Mouse (Mus musculus): ENCODE measurements around the gene Mog.
"Not testable (repeated sequence)": the region's sequence is repeated elsewhere in the genome, so short reads cannot be mapped to it uniquely, and the experiment has no call there.

Mog gene

DNA sequence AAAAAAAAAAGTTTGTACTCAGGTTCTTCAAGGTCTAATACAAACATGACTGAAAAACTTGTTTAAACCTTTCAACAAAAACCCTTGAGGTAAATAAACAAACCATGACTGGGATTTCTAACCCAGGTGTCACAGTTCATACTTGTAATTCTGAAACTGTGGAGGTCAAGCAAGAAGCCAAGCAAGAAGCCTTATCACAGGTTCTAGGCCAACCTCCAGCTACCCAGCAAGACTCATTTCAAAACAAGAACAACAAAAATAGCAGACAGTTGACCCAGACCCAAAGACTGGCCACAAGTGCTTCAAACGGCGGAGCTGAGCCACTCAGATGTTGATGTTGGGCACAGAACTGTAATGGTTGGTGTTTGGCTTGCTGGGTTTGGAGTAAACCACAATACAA, 28.7 kb downstream of the Mog start:
- CTCF ChIA-PET = no interaction called here

DNA sequence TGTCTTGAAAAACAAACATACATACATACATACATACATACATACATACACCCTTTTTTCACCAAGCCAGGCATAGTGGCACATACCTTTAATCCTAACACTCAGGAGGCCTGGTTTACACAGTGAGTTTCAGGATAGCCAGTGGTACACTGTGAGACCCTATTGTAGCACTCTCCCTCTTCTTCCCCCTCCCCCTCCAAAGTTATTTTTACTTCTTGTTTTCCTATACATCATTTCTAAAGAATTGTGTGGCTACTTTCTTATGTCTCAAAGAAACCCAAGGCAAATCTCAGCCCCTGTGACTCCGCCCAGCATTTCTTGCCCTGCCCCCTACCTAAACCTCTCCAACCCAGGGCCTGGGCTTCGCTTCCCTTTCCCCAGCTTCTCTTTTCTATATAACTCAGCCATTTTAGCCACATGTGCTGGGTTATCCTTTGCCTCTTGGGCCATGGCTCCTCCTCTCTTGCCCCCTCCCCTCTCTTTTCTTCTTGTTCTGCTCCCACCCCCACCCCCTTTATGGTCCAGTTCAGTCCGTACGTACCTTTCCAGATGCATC, 29.4 kb downstream of the Mog start:
- CTCF ChIA-PET = interaction anchor here (0.8 kb wide), 1 partner anchor 14 kb away, joined by 4 read pairs; no protein-coding TSS in a partner anchor

- CTCF ChIA-PET = no interaction called here
Observed at GRCm38 (mm10) chr17:36992336-36993104, 30.7 kb downstream of the Mog start.

GRCm38 (mm10) chr17:36990630-36991029, 32.6 kb downstream of the Mog start:
- CTCF ChIA-PET = not testable (repeated sequence)

- CTCF ChIA-PET = interaction anchor here (0.5 kb wide), 1 partner anchor 40 kb away, joined by 4 read pairs; no protein-coding TSS in a partner anchor
Observed at GRCm38 (mm10) chr17:36989437-36989836, 33.8 kb downstream of the Mog start, which contains the start of gene H2-M5. Gene H2-M5, minus strand, starts transcription at chr17:36989537.

- CTCF ChIA-PET = no interaction called here
Observed at GRCm38 (mm10) chr17:36988475-36988874, 34.7 kb downstream of the Mog start.

DNA sequence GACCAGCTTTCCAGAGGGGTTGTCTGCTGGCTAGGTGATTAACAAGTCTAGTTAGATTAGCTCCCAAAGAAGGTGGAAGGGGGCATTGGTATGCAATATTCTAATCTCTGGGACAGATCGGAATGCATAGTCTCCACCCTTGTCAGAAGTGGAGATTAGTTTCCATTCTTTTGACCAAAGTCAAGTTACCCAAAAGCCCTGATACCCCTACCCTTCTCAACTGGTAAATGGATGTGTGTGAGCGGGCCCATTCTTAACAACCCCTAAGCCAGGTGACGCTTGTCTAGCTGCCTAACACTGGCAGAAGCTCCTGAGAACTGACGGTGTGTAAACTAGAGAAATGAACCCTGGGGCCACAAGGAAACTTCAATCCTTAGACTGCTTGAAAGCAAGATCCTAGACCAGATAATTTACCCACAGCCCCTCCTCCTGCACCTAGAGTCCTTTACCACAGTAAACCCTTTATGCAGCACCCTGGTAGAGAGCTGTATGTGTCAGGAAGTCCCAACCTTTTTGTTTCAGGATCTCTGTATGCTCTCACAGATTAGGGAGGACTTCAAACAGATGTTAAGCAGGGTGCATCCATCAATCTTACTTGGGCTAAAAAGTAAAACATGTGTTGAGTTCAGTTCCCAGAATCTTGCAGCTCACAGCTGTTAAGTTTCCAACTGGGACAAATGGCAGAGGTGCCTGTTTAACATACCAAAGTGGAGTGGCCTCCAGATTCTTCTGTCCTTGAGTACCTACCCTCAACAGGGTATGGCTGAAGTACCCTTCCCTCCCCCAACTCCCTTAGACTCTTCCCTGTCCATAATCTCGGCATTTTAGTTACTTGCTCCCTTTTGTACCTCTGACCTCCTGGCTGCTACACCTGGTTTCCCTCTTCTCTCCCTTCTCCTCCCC, 40.7 kb downstream of the Mog start:
- CTCF ChIA-PET = no interaction called here

GRCm38 (mm10) chr17:36981845-36982244, 41.4 kb downstream of the Mog start:
- CTCF ChIA-PET = no interaction called here

GRCm38 (mm10) chr17:36981221-36981813, 41.9 kb downstream of the Mog start, which contains the start of gene 2410137M14Rik:
Gene 2410137M14Rik, minus strand, starts transcription at chr17:36981237.
- CTCF ChIA-PET = no interaction called here

GRCm38 (mm10) chr17:36973271-36973787, 49.9 kb downstream of the Mog start:
- CTCF ChIA-PET = no interaction called here

DNA sequence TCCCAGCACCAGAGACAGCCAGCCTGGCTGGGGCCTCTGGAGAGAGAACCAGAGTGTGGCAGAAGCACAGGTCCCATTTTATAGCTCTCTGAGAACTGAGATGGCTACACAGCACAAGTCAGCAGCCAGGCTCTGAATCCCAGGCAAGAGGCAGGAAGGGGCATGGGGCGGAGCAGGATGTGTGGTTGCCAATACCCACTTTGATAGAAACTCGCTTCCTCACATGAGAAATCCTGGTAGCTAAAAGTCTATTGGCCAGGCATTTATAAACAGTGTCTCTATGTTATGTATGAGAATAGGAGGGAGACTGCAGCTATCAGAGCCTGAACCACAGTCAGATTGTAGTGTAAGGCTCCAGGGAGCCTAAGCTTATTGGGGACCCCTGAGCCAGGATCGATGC, 50.4 kb downstream of the Mog start:
- CTCF ChIA-PET = no interaction called here

GRCm38 (mm10) chr17:36971172-36971850, 51.9 kb downstream of the Mog start:
- CTCF ChIA-PET = interaction anchor here (0.5 kb wide), 1 partner anchor 54 kb away, joined by 6 read pairs; no protein-coding TSS in a partner anchor

DNA sequence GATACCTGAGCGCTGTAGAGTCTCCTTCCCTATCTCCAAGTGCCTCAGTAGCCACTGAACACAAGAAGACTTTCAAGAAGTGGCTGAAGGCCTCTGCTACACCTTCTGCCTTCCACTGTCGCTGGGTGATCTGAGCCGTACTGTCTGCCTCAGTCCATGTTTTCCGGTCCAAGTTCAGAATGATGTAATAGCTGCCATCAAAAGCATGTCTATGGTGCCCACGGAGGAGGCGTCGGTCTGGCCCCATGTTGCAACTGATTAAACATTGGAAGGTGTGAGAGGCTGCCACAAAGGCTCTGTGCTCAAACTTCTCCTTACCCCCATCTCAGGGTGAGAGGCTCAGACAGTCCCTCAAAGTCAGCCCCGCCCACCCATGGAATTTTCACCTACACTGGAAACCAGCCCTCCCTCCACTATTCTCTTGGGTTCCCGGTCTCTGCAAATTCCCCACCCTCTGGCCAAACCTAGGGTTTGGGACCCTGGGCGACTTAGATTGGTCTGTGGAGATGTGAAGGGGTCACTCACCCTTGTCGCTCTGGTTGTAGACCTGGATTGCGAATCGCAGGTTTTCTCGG, 52.8 kb downstream of the Mog start:
- CTCF ChIA-PET = no interaction called here

DNA sequence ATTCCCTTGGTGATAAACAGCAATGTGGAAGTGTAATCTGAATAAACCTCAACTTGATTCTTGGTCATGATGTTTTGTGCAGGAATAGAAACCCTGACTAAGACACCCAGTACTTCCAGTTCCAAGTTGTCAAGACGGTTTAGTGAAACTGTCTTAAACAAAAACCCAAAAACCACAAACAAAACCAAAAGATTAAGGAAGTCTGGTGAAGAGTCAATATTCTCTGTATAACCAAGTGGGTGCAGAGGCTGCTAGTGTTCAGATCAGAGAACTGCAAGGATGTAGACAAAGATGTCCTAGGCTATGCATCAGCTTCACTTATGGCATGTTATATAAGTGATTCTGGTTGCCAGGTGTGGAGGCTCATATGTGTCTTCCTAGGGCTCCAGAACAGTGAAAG, 56.3 kb downstream of the Mog start:
- CTCF ChIA-PET = no interaction called here

DNA sequence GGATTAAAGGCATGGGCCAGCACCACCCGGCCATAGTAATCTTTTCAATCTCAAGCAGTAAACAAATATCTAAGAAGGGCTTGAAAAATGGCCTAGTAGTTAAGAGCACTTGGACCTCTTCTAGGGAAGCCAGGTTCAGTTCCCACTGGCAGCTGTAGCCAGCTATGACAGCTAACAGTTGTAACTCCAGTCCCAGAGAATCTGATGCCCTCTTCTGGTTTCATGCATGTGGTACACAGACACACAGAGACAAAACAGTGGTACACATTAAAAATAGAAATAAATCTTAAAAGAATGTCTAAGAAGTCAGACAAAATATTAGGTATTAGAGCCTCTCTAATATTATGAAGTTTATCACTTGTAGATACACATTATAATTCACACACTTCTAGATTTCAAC, 62.1 kb downstream of the Mog start:
- CTCF ChIA-PET = no interaction called here
